In the genomic region with DNA sequence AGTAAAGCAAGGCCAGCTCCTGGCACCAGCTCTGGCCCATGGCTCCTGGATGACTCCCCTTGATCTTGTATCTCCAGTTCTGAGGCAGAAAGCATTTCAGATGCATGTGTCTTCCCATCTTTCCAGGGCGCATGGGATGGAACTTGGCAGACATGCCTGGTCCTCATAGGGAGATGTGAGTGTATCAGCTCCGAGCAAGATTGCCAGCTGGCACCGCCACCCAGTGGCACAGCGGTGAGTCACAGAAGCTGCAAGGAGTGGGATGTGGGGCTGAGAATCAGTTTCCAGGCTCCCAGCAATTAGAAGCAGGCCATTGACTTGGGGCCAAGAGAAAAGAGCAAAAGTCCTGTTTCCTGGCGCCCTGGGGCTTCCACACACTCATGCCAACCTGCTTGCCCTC, we compare ENCODE assay signal across 8 mouse cellular contexts. TPM values are rescaled to one million over a fixed set of nuclear protein-coding genes. Genes with fewer than 3 reads are reported as not detected.
DNase-seq lines count a peak whose midpoint lies in the region; ATAC-seq lines count a peak whose summit lies in the region.

No protein-coding gene starts in this region.

- no peak overlapping the region for H3K27ac ChIP-seq in midbrain, embryonic 16.5 days (ENCODE audit: low read length)
- no peak overlapping the region for H3K27ac ChIP-seq in midbrain, embryonic 10.5 days (replicated peaks)

- no peak overlapping the region for H3K4me3 ChIP-seq in midbrain, embryonic 16.5 days (ENCODE audit: low read depth, low read length)
- H3K4me3 ChIP-seq in midbrain, embryonic 10.5 days, result no peak overlapping the region

- no peaks in the 10 kb centered on the region; the same call in 1 of the 2 replicates for H3K4me1 ChIP-seq in midbrain, embryonic 16.5 days (ENCODE audit: control insufficient read depth, insufficient read depth, low read length)
- no peaks in the 10 kb centered on the region for H3K4me1 ChIP-seq in midbrain, embryonic 10.5 days

- H3K27me3 ChIP-seq in midbrain, embryonic 16.5 days (ENCODE audit: control insufficient read depth, insufficient read depth, low read depth, low read length), result no peaks in the 10 kb centered on the region
- H3K27me3 ChIP-seq in midbrain, embryonic 10.5 days (ENCODE audit: low read depth, poor library complexity, severe bottlenecking), result no peaks in the 10 kb centered on the region

- ATAC-seq in midbrain, embryonic 16.5 days, result 0 out of 2 replicates have a peak, but pooled peaks have one; percentile 72

- no peak overlapping the region for H3K4me2 ChIP-seq in midbrain, embryonic 16.5 days (ENCODE audit: low read length)

- H3K36me3 ChIP-seq in midbrain, embryonic 16.5 days (ENCODE audit: control insufficient read depth, insufficient read depth, low read length), result no peaks in the 10 kb centered on the region
- no peaks in the 10 kb centered on the region for H3K36me3 ChIP-seq in midbrain, embryonic 10.5 days

- peak; percentile 17 to 52 for DNase-seq in adrenal gland, adult (ENCODE audit: inconsistent age in 2 of 2, low spot score in 1 of 2)
- no peak for DNase-seq in adrenal gland, postnatal 4 days (ENCODE audit: low spot score in 2 of 2)
- no peak for DNase-seq in midbrain, embryonic 10.5 days (ENCODE audit: low spot score)
- DNase-seq in layer of hippocampus, adult 18-20 months (ENCODE audit: low spot score in 2 of 2), result peak; percentile 52 to 82
- DNase-seq in lung, postnatal 4 days, result peak; percentile 6 to 26
- no peak for DNase-seq in urinary bladder, postnatal 4 days (ENCODE audit: low spot score in 2 of 2)
- no peak for DNase-seq in spleen, postnatal 10 days (ENCODE audit: low spot score in 2 of 2)

- WGBS in midbrain, embryonic 16.5 days, result 73% methylated on average over 5 of the region's 5 CpGs
- 78% methylated on average over 5 of the region's 5 CpGs for WGBS in midbrain, embryonic 10.5 days

- H3K9me3 ChIP-seq in midbrain, embryonic 16.5 days (replicated peaks; ENCODE audit: control insufficient read depth, low read length, poor library complexity, severe bottlenecking), result no peaks in the 10 kb centered on the region
- H3K9me3 ChIP-seq in midbrain, embryonic 10.5 days (replicated peaks), result no peaks in the 10 kb centered on the region

- H3K9ac ChIP-seq in midbrain, embryonic 16.5 days (ENCODE audit: low read depth, low read length), result no peak overlapping the region

RNA-seq across cellular contexts. Expression of gene Tarsl2, which starts 34.5 kb away (rescaled TPM):
- total RNA-seq in adrenal gland, postnatal 4 days (2021), result 10 to 100 TPM; 27.1 to 29.2 TPM
- polyA plus RNA-seq in midbrain, embryonic 16.5 days (2015; fragmentation: Nextera tagmentation; extraction: Ambion mirVana), result 19.2 TPM in 2 replicates
- polyA plus RNA-seq in midbrain, embryonic 10.5 days (2016; fragmentation: Nextera tagmentation; extraction: Ambion mirVana), result 8.0 and 8.3 TPM in 2 replicates
- 10 to 100 TPM; 33.2 to 34.0 TPM for total RNA-seq in layer of hippocampus, adult 18-20 months (2021)

Comparison
In these comparisons a context has a peak if more than half of its experiments do, and no peak if none do; other contexts are left out.
1. DNase-seq: peak in adrenal gland, adult (2 of 2), layer of hippocampus, adult 18-20 months (2 of 2) and lung, postnatal 4 days (2 of 2); none in adrenal gland, postnatal 4 days (0 of 2), midbrain, embryonic 10.5 days (single experiment), urinary bladder, postnatal 4 days (0 of 2) and spleen, postnatal 10 days (0 of 2).